Mouse (Mus musculus) intestine, postnatal 0 days (tissue): ENCODE measurements around the gene Prox2. TPM values are rescaled to one million over a fixed set of nuclear protein-coding genes. Genes with fewer than 3 reads are reported as not detected.

ENCODE experiments used
- ATAC-seq: fragments of 200-750 bp; cut with Nextera tagmentation; 2 replicates; pipeline ENCODE4 v1.8.0; 2017; ENCODE audit warnings: mild to moderate bottlenecking, moderate TSS enrichment, moderate library complexity
- H3K27ac ChIP-seq: fragments of 300-500 bp; sonication (generic); 2 replicates; pipeline ENCODE4 v1.5.1; 2014; ENCODE audit warnings: mild to moderate bottlenecking, low read depth, low read length, moderate library complexity
- H3K27me3 ChIP-seq: fragments of 300-500 bp; sonication (generic); replicated peaks from 2 replicates; pipeline ENCODE4 v1.6.1; 2014; ENCODE audit warnings: low read length, mixed read lengths; ENCODE audit not compliant: control insufficient read depth, insufficient read depth
- H3K36me3 ChIP-seq: fragments of 300-500 bp; sonication (generic); 2 replicates; pipeline ENCODE4 v1.6.1; 2014; ENCODE audit warnings: mild to moderate bottlenecking, moderate library complexity; ENCODE audit not compliant: control insufficient read depth, insufficient read depth
- H3K4me1 ChIP-seq: fragments of 300-500 bp; sonication (generic); replicated peaks from 2 replicates; pipeline ENCODE4 v1.6.1; 2014; ENCODE audit warnings: antibody characterized with exemption, low read length, mixed read lengths; ENCODE audit not compliant: control insufficient read depth, insufficient read depth
- H3K4me2 ChIP-seq: fragments of 300-500 bp; sonication (generic); replicated peaks from 2 replicates; pipeline ENCODE4 v1.6.1; 2014; ENCODE audit warnings: low read depth, mild to moderate bottlenecking, moderate library complexity
- H3K4me3 ChIP-seq: fragments of 300-500 bp; sonication (generic); 2 replicates; pipeline ENCODE4 v1.5.1; 2014; ENCODE audit warnings: low read depth, low read length
- H3K9ac ChIP-seq: fragments of 300-500 bp; sonication (generic); 2 replicates; pipeline ENCODE4 v1.6.1; 2014; ENCODE audit warnings: mild to moderate bottlenecking, low read depth, low read length
- H3K9me3 ChIP-seq: fragments of 300-500 bp; sonication (generic); 2 replicates; pipeline ENCODE4 v1.6.1; 2016; ENCODE audit warnings: mixed run types; ENCODE audit not compliant: control insufficient read depth
- CTCF ChIP-seq: sonication (generic); IDR thresholded peaks from 2 replicates; pipeline ENCODE4 v1.5.1; 2016; ENCODE audit warnings: low read depth, mild to moderate bottlenecking, control low read depth, antibody characterized with exemption, moderate library complexity
- WGBS: fragments of 180-500 bp; shearing (Covaris S2); extraction: QIAGEN DNeasy Blood & Tissue Kit; methylation state at CpG from one replicate; pipeline ENCODE4 v1.1.7; 2014; 5-methylcytosine and 5-hydroxymethylcytosine counted together
- polyA plus RNA-seq: library from polyadenylated mRNA; unstranded; fragments of >200 nt; fragmentation: Nextera tagmentation; extraction: Ambion mirVana; gene quantifications from 2 replicates; pipeline ENCODE4 v1.2.1, GENCODE M21; 2015

Gene Prox2
- polyA plus RNA-seq, 1 experiment from 2014 or later = 0.99 TPM

DNA sequence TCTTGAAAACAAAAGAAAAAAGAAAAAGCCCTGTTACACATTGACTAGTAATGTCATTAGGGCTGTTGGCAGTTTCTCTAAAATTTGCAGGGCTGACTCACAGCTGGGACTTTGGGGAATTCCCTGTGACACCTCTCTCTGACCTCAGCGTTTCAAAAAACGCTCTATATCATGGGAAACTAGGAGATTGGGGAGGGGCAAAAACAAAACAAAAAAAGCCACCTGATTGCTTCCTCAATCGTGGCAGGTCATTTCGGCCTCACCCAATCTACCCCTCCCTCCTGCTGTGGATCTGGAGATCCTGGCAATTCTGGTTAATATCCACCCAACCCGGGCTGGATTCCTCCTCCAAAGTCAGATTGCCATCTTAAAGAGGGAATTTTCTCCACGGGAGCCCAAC lies 59.3 kb downstream of the Prox2 start:
- TF ChIP-seq CTCF = no peak
- no peak overlapping the region for H3K4me3 ChIP-seq
- no peaks in the 10 kb centered on the region for H3K9me3 ChIP-seq
- 0 out of 2 replicates have a peak overlapping the region, but pooled peaks have one; percentile 4 for H3K27ac ChIP-seq
- H3K36me3 ChIP-seq = peaks cover 45% of the 10 kb centered on the region
- no peaks in the 10 kb centered on the region for H3K4me1 ChIP-seq
- no peak overlapping the region for H3K9ac ChIP-seq
- H3K4me2 ChIP-seq = 0 out of 2 replicates have a peak overlapping the region, but pooled peaks have one; percentile 6
- no peak for ATAC-seq
- H3K27me3 ChIP-seq = no peaks in the 10 kb centered on the region
- WGBS = 35% methylated on average over 6 of the region's 6 CpGs

Other genes with a start within 250 kb of the Prox2 start
- gene Ltbp2, start 234.2 kb downstream of the Prox2 start, polyA plus RNA-seq = 0.87 and 1.0 TPM in 2 replicates
- 91.3 and 97.3 TPM in 2 replicates for gene Fcf1, start 139.9 kb downstream of the Prox2 start, polyA plus RNA-seq
- 5.1 and 5.5 TPM in 2 replicates for gene Arel1, start 139.9 kb downstream of the Prox2 start, polyA plus RNA-seq
- gene Ylpm1, start 114.4 kb downstream of the Prox2 start, polyA plus RNA-seq = 12.4 and 12.8 TPM in 2 replicates
- gene Dlst, start 74 bp upstream of the Prox2 start, polyA plus RNA-seq = 119 and 125 TPM in 2 replicates
- gene Rps6kl1, start 40.5 kb upstream of the Prox2 start, polyA plus RNA-seq = 1.3 and 1.9 TPM in 2 replicates
- gene Pgf, start 67.0 kb upstream of the Prox2 start, polyA plus RNA-seq = 3.9 and 4.2 TPM in 2 replicates
- gene Eif2b2, start 108.7 kb upstream of the Prox2 start, polyA plus RNA-seq = 44.5 and 44.9 TPM in 2 replicates
- gene Mlh3, start 159.8 kb upstream of the Prox2 start, polyA plus RNA-seq = 2.5 and 3.0 TPM in 2 replicates
- gene Acyp1, start 177.7 kb upstream of the Prox2 start, polyA plus RNA-seq = 50.3 and 51.9 TPM in 2 replicates
- 0.86 and 0.96 TPM in 2 replicates for gene Zc2hc1c, start 177.8 kb upstream of the Prox2 start, polyA plus RNA-seq
- 10.2 and 10.3 TPM in 2 replicates for gene Nek9, start 228.6 kb upstream of the Prox2 start, polyA plus RNA-seq